Mouse (Mus musculus) liver, embryonic 14.5 days (tissue): ENCODE measurements around the gene Gm49380.

ENCODE experiments used
- CTCF ChIP-seq: IDR thresholded peaks from 2 replicates; pipeline ENCODE4 v1.5.1; 2016; ENCODE audit warnings: antibody characterized with exemption, low read depth, control low read depth
- EP300 ChIP-seq: IDR thresholded peaks from 2 replicates; pipeline ENCODE4 v1.6.1; 2016; ENCODE audit warnings: antibody characterized with exemption, low read depth

GRCm38 (mm10) chr9:44125546-44126428, 12.5 kb upstream of the Gm49380 start:
- TF ChIP-seq CTCF (peak; percentile 88), EP300 (no peak)
